Mouse (Mus musculus): ENCODE measurements around the gene Mst1.

The Mst1 gene

DNA sequence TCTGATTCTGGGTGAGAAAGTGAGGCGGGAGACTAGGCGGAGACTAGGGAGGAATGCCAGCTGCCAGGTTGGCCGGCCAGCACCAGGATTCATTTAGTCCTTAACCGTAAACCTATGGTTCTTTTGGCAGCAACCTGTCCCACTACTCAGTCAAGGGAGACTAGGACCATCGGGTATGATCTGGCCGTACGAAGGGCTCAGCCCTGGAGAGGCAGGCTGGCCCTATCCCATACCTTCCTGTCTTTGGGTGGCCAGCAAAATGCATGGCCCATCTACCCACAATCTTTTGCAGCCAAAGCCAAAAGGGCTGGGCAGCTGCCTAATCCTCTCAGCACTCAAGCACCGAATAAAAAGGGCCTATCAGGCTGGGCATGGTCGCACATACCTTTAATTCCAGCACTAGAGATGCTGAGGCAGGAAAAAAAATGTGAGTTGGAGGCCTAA is 7.7 kb upstream of the Mst1 start:
- no peak for TF ChIP-seq GATA4 (IDR thresholded peaks at IDR 0.05; ENCODE audit: insufficient replicate concordance, low read length)

DNA sequence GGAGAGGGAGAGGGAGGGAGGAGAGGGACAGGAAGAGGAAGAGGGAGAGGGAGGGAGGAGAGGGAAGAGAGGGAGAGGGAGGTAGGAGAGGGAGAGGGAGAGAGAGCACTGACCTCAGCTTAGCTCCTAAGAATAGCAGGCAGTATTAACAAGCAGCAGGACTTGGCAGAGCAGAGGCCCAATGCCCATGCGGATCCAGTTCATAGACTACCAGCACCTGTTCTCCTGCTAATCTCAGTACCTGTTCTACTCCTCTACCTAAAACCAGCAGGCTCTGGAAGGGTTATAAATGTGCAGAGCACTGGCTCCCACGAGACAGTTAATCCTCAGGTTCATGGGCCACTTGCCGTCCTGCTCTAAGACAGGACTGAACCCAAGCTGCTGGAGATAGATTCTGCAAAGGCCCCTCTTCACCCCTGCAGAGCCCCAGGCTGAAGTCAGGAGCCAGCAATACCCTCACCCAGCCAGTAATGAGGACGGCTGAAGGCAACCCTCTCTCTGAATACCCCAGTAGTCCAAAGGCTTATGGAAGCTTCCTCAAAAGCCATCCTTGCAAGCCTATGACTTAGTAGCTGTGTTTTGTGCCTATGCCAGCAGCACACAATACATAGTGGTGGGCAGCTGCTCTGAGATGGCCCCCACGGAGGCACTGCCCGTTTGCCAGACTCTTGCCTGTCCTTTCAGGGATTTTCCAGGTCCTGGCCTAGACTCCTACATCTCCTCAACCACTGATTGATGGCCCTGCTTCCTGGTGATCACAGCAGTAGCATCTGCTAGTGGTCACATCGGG is 6.9 kb upstream of the Mst1 start:
- no peak for TF ChIP-seq GATA4 (IDR thresholded peaks at IDR 0.05; ENCODE audit: insufficient replicate concordance, low read length)

DNA sequence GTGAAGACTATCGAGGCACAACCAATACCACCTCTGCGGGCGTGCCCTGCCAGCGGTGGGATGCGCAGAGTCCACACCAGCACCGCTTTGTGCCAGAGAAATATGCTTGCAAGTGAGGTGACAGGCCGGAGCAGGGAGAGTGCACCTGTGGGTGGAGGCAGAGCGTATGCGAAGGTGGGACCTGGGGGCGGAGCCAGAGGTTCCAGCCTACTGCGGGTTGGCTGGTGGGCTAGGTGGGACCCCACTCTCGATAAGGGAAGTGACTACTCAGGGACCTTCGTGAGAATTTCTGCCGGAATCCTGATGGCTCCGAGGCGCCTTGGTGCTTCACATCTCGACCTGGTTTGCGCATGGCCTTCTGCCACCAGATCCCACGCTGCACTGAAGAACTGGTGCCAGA is 2.3 kb downstream of the Mst1 start:
- TF ChIP-seq GATA4 (IDR thresholded peaks at IDR 0.05; ENCODE audit: insufficient replicate concordance, low read length): no peak

DNA sequence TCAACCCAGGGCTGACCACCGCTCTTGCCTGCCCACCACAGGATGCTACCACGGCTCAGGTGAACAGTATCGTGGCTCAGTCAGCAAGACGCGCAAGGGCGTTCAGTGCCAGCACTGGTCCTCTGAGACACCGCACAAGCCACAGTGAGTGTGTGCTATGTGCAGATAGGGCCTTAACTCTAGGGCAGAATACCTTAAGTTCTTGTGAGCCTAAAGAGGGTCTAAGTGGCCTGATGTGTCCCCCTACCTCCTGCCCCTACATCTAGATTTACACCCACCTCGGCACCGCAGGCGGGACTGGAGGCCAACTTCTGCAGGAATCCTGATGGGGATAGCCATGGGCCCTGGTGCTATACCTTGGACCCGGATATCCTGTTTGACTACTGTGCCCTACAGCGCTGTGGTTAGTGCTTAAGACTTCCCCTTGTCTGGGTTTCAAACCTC is 2.8 kb downstream of the Mst1 start, which contains the start of gene Rnf123:
Gene Rnf123, minus strand, starts transcription at position 359 of the 444 bp plus-strand sequence.
- no peak for TF ChIP-seq GATA4 (IDR thresholded peaks at IDR 0.05; ENCODE audit: insufficient replicate concordance, low read length)

DNA sequence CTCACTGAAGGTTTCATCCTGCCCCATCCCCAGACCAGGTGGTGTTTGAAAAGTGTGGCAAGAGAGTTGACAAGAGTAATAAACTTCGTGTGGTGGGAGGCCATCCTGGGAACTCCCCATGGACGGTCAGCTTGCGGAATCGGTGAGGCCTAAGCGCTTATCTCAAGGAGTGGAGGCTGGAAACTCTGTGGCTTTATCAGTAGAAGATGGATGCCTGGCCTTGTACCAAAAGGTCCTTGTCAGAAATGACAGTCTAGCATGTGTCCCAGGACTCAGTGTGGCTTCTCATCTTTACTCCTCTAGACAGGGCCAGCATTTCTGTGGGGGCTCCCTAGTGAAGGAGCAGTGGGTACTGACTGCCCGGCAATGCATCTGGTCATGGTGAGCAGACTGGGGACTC is 3.3 kb downstream of the Mst1 start:
- TF ChIP-seq GATA4 (IDR thresholded peaks at IDR 0.05; ENCODE audit: insufficient replicate concordance, low read length): no peak

DNA sequence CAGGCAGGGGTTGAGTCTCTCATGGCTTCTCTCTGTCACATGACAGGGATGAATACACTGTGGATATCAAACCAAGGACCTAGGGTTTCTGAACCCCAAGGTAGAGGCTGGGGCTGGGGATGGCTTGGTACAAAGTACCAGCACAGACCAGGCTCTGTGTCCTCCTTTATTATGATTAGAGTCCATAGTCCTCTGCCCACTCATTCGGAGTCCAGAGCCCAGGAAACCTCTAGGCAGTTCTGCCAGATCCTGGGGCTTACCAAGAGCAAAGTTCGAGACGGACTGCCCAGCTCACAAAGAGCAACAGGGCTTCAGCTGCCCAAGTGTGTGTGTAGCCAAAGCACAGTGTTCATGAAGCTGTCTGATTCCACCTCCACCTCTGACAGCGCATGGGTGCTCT is 5.0 kb downstream of the Mst1 start:
- TF ChIP-seq GATA4 (IDR thresholded peaks at IDR 0.05; ENCODE audit: insufficient replicate concordance, low read length): no peak

DNA sequence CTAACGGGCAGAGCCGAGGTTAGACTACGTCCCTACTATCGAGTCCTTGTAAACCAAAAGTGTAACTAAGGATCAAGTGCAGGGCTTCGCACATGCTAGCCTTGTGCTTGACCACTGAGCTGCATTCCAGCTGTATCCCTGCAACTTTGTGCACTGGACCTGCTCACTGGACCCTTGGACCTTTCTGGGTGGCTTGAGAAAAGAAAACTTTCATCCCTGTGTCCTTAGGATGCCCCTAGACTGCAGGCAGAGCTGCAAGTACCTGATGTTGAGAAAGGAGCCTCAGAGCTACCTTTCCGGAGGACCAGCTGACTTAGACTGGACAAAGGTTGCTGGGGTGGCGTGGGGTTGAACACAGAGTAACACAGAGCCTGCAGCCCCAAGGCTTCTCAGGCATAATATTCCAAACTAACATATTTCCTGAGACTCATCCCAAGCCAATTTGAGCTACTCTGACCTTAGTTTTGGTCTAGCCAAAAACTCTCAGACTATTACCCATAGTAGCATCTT is 10.4 kb downstream of the Mst1 start:
- no peak for TF ChIP-seq GATA4 (IDR thresholded peaks at IDR 0.05; ENCODE audit: insufficient replicate concordance, low read length)

DNA sequence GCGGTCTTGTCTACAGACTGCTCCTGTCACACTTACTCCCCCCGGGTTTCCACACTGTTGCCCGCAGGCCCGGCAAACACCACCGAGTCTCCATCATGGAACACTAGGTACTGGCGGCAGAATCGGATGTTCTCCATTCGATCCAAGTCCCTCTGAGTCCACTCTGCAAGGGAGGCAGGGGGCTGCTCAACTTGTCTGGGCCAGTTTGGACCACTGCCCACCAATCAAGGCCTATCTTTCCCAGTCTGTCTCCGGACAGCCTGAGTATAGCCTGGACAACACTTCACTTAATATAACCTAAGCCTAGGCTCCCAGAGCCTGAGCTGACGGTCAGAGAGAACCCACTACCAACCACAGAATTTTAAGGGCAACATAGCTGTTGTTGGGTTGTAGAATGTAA is 13.3 kb downstream of the Mst1 start:
- TF ChIP-seq GATA4 (IDR thresholded peaks at IDR 0.05; ENCODE audit: insufficient replicate concordance, low read length): no peak

DNA sequence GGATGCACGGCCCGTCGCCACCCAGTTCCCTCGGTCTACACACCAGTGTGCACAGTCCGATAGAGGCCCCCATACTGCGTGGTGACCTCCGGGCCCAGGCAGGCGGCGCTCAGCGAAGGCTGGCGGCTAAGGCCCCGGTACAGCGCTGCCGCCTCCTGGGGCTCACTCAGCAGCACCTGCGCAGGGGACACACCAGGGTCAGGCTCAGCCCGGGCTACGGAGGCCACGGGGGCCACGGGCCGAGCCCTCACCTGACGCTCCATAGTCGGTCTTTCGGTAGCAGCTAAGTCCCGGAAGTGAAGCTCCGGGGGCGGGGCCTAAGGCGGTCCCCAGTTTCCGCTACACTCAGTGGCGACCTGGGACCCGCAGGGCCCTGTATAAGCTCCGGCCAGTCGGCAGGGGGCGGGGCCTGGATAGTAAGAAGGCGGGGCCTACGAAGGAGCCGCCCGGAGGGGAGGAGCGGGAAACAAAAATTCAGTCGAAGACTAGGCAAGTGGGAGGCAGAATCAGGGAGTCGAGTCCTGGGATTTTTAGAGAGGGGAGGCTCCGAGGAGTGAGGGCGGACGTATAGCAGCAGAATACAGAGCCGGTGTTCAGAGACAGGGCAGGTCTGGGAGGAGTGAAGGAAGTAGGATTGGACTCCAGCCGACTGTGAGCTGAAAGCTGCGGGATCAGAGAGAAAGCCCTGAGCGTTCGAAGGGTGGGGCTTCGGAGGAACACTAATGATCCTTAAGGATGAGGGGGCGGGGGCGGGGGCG is 14.1 kb downstream of the Mst1 start, which contains the start of gene Apeh:
Gene Apeh, minus strand, starts transcription at position 423 of the 758 bp plus-strand sequence.
- TF ChIP-seq GATA4 (IDR thresholded peaks at IDR 0.05; ENCODE audit: insufficient replicate concordance, low read length): no peak

DNA sequence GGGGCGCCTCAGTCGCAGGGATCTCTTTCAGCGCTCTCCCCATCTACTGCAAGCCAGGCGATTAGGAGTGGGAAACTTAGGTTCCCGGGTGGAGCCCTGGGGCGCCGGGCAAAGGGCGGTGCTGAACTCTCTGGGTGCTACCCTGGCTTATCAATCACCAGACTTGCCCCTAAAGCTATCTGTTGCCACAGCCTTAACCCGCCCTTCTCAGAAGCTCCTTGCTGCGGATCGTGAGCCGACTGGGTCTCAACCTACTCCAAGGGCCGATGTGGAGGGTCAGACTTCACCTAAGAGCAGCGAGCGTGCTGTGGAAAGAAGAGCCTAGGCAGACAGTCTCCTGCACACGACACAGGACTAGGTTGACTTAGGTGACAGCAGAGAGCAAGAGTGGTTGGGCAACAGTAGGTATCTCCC is 14.8 kb downstream of the Mst1 start:
- no peak; the same call in 1 of the 2 replicates for TF ChIP-seq GATA4 (IDR thresholded peaks at IDR 0.05; ENCODE audit: insufficient replicate concordance, low read length)

DNA sequence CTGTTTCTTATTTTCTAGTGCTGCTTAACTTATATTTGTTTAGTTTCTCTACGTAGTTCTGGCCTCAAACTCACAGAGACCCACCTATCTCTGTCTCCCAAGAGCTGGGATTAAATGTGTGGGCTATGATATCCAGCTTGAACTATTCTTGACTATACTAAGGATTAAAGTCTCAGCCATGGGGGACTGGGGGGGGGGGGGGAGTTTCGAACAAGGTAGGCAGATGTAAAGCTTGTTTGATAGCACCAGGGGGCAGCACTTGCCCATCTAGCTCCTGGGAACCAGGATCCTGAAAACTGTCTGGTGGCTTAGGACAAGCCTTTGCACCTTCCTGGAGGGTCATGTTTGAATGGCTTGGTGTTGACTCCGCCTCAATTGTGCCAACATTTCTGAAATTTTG is 15.3 kb downstream of the Mst1 start:
- no peak for TF ChIP-seq GATA4 (IDR thresholded peaks at IDR 0.05; ENCODE audit: insufficient replicate concordance, low read length)

DNA sequence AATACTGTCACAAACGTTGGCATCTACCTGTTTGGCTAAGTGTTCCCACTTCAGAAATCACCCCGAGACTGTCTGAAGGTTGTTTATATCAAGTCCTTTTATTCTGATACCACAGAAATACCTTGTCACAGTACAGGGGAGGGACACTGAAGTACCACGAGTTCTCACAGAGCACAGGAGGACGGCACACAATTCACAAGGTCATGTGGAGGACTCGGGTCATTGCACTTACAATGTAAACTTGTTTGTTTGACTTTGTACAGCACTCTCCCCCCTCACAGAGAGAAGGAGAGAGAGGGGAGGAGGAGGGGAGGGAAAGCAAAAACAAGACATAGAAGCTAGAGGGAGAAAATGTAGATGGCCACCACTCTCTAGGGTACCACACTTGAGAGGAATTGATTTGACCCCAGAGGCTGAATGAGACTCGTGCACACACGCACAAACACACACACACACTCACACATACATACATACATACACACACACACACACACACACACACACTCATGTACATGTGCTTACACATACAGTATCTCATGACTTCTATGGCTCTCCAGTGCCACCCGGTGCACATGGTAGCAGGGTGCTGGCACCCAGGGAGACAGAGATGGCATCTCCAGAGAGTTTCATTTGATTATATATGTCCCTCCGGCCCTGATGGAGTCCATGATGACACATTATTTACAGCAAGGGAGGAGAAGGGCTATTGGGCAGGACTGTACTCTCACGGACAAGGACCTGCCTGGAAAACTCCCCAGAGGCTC is 15.9 kb downstream of the Mst1 start:
- TF ChIP-seq GATA4 (IDR thresholded peaks at IDR 0.05; ENCODE audit: insufficient replicate concordance, low read length): no peak

DNA sequence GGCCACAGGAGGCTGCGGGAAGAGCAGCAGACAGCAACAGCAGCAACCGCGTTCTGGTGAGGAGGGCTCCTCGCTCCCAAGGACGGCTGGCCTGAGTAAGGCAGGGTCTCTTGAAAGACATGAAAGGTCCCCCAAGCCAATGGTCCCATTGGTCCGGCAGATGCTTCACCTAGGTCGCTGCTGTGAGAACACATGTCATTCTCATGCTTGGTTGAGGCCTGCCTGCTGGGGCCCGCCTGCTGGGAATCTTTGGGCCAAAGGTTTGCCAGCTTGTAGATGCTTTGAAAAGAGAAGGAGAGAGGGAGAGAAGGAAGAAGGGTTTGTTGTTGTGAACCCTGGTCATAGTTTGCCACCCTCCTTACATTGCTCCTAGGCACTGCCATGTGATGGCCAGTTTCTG is 19.4 kb downstream of the Mst1 start:
- TF ChIP-seq GATA4 (IDR thresholded peaks at IDR 0.05; ENCODE audit: insufficient replicate concordance, low read length): no peak

DNA sequence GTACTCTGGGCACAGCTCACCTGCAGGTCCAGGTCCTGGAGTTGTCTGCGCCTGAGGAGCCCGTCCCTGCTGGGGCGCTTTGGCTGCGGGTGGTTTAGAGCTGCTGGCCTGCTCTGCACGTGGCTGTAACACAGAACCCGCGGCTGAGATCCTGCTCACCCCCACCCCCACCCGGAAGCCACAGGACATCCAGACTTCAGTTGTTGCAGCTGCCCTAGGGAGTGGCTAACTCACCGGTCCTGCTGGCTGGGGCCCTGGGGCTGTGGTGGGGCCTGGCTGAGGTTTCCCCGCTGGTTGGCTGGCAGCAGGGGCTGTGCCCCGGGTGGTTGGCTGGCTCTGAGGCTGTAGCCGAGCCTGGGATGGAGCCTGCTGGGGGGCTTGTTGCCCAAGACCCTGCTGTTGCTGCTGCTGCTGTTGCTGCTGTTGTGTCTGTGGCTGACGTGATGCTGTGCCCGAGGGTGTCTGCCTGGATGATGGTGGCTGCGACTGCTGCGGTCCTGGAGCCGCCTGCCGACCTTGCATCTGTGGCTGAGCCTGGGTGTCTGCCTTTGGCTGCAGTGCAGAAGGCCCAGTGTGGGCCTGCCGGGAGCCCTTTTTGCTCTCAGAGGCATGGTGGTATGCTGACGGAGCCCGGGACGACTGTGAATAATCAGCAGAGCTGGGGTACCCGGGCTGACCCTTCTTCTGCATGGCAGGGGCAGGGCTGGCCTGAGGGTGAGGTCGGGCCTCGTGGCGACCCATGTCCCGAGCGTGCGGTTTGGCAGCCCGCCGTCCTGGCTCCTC is 24.7 kb downstream of the Mst1 start:
- TF ChIP-seq GATA4 (IDR thresholded peaks at IDR 0.05; ENCODE audit: insufficient replicate concordance, low read length): no peak

DNA sequence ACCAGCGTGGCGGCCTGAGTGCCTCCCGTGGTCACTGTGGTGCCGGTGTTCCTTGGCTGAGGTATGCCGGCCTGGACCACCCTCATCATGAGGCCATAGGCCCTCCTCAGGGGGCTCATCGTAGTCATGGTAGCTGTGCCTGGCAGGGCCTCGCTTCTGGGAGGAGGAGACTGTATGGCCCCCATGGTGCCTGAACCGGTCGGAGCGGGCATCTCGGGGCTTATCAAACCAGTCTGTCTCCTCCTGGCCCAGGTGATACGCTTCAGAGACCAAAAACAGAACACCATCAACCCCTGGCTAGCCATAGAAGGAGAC is 25.3 kb downstream of the Mst1 start:
- no peak for TF ChIP-seq GATA4 (IDR thresholded peaks at IDR 0.05; ENCODE audit: insufficient replicate concordance, low read length)
